Mouse (Mus musculus) lung, embryonic 16.5 days (tissue): ENCODE data around the gene Tvp23b. TPM values are rescaled to one million over a fixed set of nuclear protein-coding genes. Genes with fewer than 3 reads are reported as not detected.

Experiments
- ATAC-seq: fragments of 200-750 bp; cut with Nextera tagmentation; 2 replicates; pipeline ENCODE4 v1.8.0; 2017; ENCODE audit warnings: low read depth, mild to moderate bottlenecking, moderate library complexity
- H3K27ac ChIP-seq: fragments of 300-500 bp; sonication (generic); 2 replicates; pipeline ENCODE4 v1.5.1; 2014; ENCODE audit warnings: mild to moderate bottlenecking, control low read depth, low read length
- H3K27me3 ChIP-seq: fragments of 300-500 bp; sonication (generic); 2 replicates; pipeline ENCODE4 v1.6.1; 2014; ENCODE audit warnings: low read depth, low read length, mixed read lengths; ENCODE audit not compliant: control insufficient read depth, insufficient read depth
- H3K36me3 ChIP-seq: fragments of 300-500 bp; sonication (generic); 2 replicates; pipeline ENCODE4 v1.6.1; 2014; ENCODE audit warnings: low read length; ENCODE audit not compliant: control insufficient read depth, insufficient read depth
- H3K4me1 ChIP-seq: fragments of 300-500 bp; sonication (generic); replicated peaks from 2 replicates; pipeline ENCODE4 v1.6.1; 2014; ENCODE audit warnings: low read length, mixed read lengths; ENCODE audit not compliant: control insufficient read depth, insufficient read depth
- H3K4me2 ChIP-seq: fragments of 300-500 bp; sonication (generic); 2 replicates; pipeline ENCODE4 v1.6.1; 2014; ENCODE audit warnings: low read depth, low read length, control low read depth
- H3K4me3 ChIP-seq: fragments of 300-500 bp; sonication (generic); 2 replicates; pipeline ENCODE4 v1.5.1; 2014; ENCODE audit warnings: mild to moderate bottlenecking, low read length, control low read depth
- H3K9ac ChIP-seq: fragments of 300-500 bp; sonication (generic); 2 replicates; pipeline ENCODE4 v1.6.1; 2014; ENCODE audit warnings: low read length, control low read depth
- H3K9me3 ChIP-seq: fragments of 300-500 bp; sonication (generic); 2 replicates; pipeline ENCODE4 v1.6.1; 2016; ENCODE audit warnings: low read length; ENCODE audit not compliant: control insufficient read depth
- WGBS: fragments of 180-500 bp; shearing (Covaris S2); extraction: QIAGEN DNeasy Blood & Tissue Kit; methylation state at CpG from one replicate; pipeline ENCODE4 v1.1.7; 2014; 5-methylcytosine and 5-hydroxymethylcytosine counted together
- polyA plus RNA-seq: library from polyadenylated mRNA; unstranded; fragments of >200 nt; fragmentation: Nextera tagmentation; extraction: Ambion mirVana; gene quantifications from 2 replicates; pipeline ENCODE4 v1.2.1, GENCODE M21; 2015

Tvp23b gene
- polyA plus RNA-seq, 1 experiment from 2014 or later: 79.5 TPM

DNA sequence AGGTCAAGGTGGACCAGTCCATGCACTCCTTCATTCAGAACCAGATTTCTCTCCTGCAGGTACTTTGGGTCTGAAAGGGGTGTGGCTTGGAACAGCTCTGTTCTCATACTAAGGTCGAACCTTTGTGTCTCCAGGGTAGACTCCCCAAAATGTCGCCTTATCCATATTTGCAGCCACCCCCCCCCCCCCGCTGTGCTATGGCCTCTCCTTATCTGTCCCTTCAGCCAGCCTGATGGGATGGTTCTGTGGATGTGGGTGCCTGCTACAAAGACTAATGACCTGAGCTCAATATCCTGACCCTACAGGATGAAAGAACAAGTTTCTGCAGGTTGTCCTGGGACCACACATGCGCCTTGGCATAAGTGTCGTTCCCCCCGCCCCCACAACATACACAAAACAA, 25.9 kb upstream of the Tvp23b start:
- no peaks in the 10 kb centered on the region for H3K4me1 ChIP-seq
- no peak overlapping the region for H3K4me3 ChIP-seq
- H3K9me3 ChIP-seq: no peaks in the 10 kb centered on the region
- no peak overlapping the region for H3K4me2 ChIP-seq
- H3K36me3 ChIP-seq: no peaks in the 10 kb centered on the region
- no peaks in the 10 kb centered on the region for H3K27me3 ChIP-seq
- no peak for ATAC-seq
- H3K9ac ChIP-seq: no peak overlapping the region
- 66% methylated on average over 6 of the region's 6 CpGs for WGBS
- no peak overlapping the region for H3K27ac ChIP-seq

DNA sequence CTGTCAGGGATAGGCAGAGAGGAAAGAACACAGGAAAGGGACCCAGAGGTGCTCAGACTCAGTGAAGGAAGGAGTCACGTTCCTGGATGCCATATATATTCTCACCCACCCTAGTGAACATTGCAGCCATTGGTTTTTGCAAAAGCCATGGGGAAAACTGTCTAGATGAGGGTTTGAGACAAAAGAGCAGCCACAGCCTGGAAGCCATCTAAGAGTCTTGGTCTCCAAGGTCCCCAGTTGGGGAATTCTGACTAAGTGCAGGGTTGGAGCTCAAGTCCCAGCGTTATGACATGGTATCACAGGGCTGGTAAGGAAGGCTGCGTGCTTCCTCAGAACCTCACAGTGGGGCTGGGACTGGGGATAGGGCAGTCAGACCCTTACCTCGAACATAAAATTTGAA, 13.7 kb upstream of the Tvp23b start:
- Histone ChIP-seq H3K9ac (no peak overlapping the region), H3K27me3 (no peaks in the 10 kb centered on the region), H3K36me3 (no peaks in the 10 kb centered on the region), H3K9me3 (no peaks in the 10 kb centered on the region), H3K4me2 (no peak overlapping the region), H3K4me3 (no peak overlapping the region), H3K27ac (no peak overlapping the region), H3K4me1 (no peaks in the 10 kb centered on the region)
- no peak for ATAC-seq
- WGBS: 66% methylated on average over 4 of the region's 4 CpGs

DNA sequence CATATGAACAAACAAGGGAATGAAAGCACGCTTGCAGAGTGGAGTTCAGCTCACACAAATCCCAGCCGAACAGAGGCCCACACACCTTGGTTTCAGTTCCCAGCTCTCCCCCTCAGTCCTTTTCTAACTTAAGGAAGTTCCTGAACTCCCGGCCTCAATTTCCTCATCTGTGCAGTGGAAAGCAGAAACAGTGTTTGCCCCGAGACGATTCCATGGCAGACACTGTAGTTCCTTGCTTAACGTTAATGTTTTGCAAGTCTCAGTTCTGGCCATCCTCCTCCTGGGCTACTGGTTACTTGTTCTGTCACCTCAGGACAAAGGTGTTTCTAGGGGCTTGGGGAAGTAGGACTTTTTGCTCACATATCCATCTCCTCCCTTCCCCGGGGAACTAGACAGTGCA, 12.6 kb upstream of the Tvp23b start:
- H3K4me3 ChIP-seq: no peak overlapping the region

DNA sequence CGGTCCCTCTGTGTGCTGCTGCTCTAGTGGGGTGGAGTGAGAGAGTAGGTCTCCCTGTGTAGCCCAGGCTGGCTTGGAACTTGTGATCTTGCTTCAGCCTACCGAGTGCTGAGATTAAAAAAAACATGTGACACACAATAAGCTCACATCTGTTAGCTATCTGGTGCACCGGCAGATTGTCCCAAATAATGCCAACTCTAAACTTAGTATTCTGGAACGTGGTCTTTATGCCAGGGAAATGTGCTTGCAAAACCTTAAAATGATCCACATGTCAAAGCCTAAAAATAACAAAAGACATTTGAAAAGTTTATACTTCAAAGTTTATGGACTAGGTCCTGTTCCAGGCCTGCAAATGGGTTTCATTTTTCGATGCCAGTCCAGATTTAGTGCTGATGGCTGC, 10.1 kb upstream of the Tvp23b start:
- Histone ChIP-seq H3K27me3 (no peaks in the 10 kb centered on the region), H3K27ac (no peak overlapping the region), H3K4me1 (no peaks in the 10 kb centered on the region), H3K36me3 (no peaks in the 10 kb centered on the region), H3K9ac (no peak overlapping the region), H3K9me3 (no peaks in the 10 kb centered on the region), H3K4me3 (no peak overlapping the region), H3K4me2 (no peak overlapping the region)
- WGBS: 68% methylated on average over 5 of the region's 5 CpGs
- no peak for ATAC-seq

More for the DNA sequence above, 12.6 kb upstream of the Tvp23b start:
- Histone ChIP-seq H3K9me3 (no peaks in the 10 kb centered on the region), H3K9ac (no peak overlapping the region), H3K27ac (no peak overlapping the region), H3K4me1 (no peaks in the 10 kb centered on the region), H3K27me3 (no peaks in the 10 kb centered on the region), H3K4me2 (no peak overlapping the region), H3K36me3 (no peaks in the 10 kb centered on the region)
- no peak for ATAC-seq
- WGBS: 77% methylated on average over 7 of the region's 7 CpGs

DNA sequence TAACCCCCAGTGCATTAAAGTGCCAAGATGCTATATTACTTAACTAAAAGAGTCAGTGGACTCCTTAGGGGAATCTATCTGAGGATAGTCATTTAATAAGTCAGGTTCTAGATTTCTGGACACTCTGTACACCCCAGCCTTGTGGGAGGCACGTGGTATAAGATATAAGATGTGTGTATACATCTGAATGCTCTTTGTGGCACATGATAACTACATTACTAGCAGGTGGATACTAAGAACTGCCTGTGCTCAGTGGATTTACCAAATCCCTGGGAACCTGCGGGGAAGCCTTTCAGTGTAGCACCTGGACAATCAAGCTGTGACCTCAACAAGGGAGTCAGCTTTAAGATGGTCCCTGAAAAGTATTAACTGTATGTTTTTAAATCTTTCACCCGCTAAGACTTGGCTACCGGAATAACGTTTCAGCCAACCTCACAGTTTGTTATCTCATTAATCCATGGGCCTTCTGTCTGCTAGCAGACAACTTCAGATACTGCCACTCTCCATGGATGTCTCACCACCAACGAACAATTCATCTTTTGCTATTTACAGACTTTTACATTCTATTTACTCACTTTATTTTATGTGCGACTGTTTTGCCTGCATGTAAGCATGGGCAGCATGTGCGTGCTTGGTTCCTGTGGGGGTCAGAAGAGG, 9.4 kb upstream of the Tvp23b start:
- 75% methylated on average over 8 of the region's 8 CpGs for WGBS

DNA sequence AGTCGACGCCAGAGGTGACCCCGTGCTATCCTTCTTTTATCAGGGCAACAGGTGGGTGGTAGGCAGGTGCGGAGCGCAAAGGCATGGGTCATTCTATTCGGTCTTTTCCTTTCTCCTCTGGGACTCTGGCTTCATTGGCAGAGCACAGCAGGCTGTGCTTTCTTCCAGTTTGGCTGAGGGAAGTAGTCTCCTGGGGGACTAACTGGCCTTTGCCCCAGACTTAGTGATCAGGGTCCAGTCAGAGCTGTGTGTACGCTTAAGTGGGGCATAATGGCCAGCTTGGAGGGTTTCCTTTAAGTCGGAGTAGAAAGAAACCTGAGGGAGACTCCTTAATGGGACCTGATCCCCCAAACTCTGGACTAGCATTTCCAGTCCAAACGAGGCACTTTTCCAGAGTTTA, 5.8 kb upstream of the Tvp23b start:
- H3K27me3 ChIP-seq: no peaks in the 10 kb centered on the region
- H3K27ac ChIP-seq: no peak overlapping the region
- H3K9me3 ChIP-seq: no peaks in the 10 kb centered on the region
- no peak overlapping the region for H3K4me2 ChIP-seq
- WGBS: 66% methylated on average over 9 of the region's 9 CpGs
- no peaks in the 10 kb centered on the region for H3K4me1 ChIP-seq
- no peaks in the 10 kb centered on the region for H3K36me3 ChIP-seq
- no peak overlapping the region for H3K9ac ChIP-seq
- H3K4me3 ChIP-seq: no peak overlapping the region
- ATAC-seq: no peak

More for the DNA sequence above, 9.4 kb upstream of the Tvp23b start:
- H3K27ac ChIP-seq: no peak overlapping the region
- no peak overlapping the region for H3K4me3 ChIP-seq
- no peaks in the 10 kb centered on the region for H3K4me1 ChIP-seq
- H3K36me3 ChIP-seq: no peaks in the 10 kb centered on the region
- H3K9me3 ChIP-seq: no peaks in the 10 kb centered on the region
- no peak overlapping the region for H3K4me2 ChIP-seq
- H3K9ac ChIP-seq: no peak overlapping the region
- no peak for ATAC-seq
- no peaks in the 10 kb centered on the region for H3K27me3 ChIP-seq

DNA sequence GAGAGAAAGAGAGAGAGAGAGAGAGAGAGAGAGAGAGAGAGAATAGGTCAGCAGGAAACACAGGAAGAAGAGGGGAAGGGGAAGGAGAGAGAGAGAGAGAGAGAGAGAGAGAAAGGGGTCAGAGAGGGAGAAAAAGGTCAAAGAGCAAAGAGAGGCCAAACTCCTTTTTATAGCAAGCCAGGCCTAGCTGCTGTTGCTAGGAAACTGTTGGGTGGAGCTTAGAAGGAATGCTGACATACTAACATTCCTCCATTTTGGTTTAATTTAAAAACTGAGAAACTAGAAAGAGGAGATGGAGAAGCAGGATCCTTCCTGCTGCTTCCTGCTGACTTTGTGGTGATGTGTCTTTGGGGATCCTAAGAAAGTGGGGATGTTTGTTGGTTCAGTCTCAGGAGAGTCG, 3.6 kb upstream of the Tvp23b start:
- Histone ChIP-seq H3K4me2 (no peak overlapping the region), H3K4me1 (no peaks in the 10 kb centered on the region; the same call in 1 of the 2 replicates), H3K9me3 (no peaks in the 10 kb centered on the region), H3K9ac (no peak overlapping the region), H3K27me3 (no peaks in the 10 kb centered on the region), H3K36me3 (no peaks in the 10 kb centered on the region), H3K27ac (no peak overlapping the region), H3K4me3 (no peak overlapping the region)
- WGBS: 91% methylated on average over 1 of the region's 1 CpGs
- no peak for ATAC-seq

DNA sequence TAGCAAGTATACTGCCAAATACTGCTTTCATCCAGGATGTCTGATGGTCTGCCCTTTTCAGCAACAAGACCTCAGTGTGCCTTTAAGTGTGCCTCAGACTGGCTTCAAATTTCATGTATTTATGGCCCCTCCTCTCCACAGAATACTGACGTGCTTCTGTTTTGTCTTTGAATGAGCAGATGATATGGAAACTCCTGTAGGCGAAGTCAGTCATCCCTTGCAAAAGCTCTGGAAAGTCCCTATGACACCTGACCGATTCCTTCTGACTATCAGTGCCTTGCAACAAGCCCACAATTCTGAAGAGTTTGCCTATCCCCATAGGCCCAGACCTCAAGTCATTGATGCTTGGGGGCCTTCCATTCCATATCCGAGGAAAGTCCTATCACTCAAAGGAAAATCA, 2.8 kb upstream of the Tvp23b start:
- Histone ChIP-seq H3K27me3 (no peaks in the 10 kb centered on the region), H3K36me3 (no peaks in the 10 kb centered on the region), H3K4me1 (no peaks in the 10 kb centered on the region; the same call in 1 of the 2 replicates), H3K9me3 (no peaks in the 10 kb centered on the region), H3K9ac (no peak overlapping the region), H3K4me2 (no peak overlapping the region), H3K4me3 (no peak overlapping the region), H3K27ac (no peak overlapping the region)
- no peak for ATAC-seq
- WGBS: 83% methylated on average over 4 of the region's 4 CpGs

DNA sequence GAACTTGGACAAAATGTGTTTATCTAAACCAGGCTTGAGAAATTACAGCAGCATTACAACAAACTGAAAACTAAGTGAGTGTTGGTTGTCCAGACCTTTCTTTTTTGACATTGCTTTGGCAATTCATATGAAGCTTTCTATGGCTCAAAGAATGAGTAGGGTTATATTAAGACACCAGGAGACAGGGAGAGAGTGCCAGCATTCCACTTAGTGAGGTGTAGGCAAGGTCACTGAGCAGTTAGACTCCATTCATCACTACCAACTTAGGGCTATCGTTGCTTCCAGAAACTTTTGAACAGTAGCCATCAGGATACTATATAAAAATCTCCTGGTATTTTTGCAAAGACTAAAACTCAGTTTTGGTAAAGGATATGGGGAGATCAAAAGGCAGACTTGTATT, 1.9 kb upstream of the Tvp23b start:
- no peak overlapping the region for H3K9ac ChIP-seq
- H3K27me3 ChIP-seq: no peaks in the 10 kb centered on the region
- no peak for ATAC-seq
- 59% methylated on average over 1 of the region's 1 CpGs for WGBS
- H3K4me2 ChIP-seq: no peak overlapping the region
- no peak overlapping the region for H3K4me3 ChIP-seq
- no peaks in the 10 kb centered on the region; the same call in 1 of the 2 replicates for H3K4me1 ChIP-seq
- no peak overlapping the region for H3K27ac ChIP-seq
- H3K36me3 ChIP-seq: no peaks in the 10 kb centered on the region
- no peaks in the 10 kb centered on the region for H3K9me3 ChIP-seq
